Mouse (Mus musculus): ENCODE results near the gene Tmem216.

GRCm38 (mm10) chr19:10561558-10562314, 5.7 kb upstream of the Tmem216 start:
- TF ChIP-seq CTCF (IDR thresholded peaks at IDR 0.05; ENCODE audit: borderline replicate concordance, insufficient read depth, low read length) (no peak), POLR2A (IDR thresholded peaks at IDR 0.05; ENCODE audit: low read depth, low read length) (peak; percentile 17; the same call in 1 of the 2 replicates)

Data from embryonic fibroblast, embryonic 13.5 days (primary cell).